Mouse (Mus musculus): Measurements from ENCODE around the gene Gkap1. TPM values are rescaled to one million over a fixed set of nuclear protein-coding genes. Genes with fewer than 3 reads are reported as not detected.

Gkap1 gene
- polyA plus RNA-seq, 1 experiment, result 1.0 TPM

- no peak overlapping the region for H3K4me3 ChIP-seq (ENCODE audit: low read depth, low read length)
- no peaks in the 10 kb centered on the region for H3K36me3 ChIP-seq (ENCODE audit: control insufficient read depth, insufficient read depth, low read length)
- H3K27me3 ChIP-seq (ENCODE audit: control insufficient read depth, insufficient read depth, low read length), result no peaks in the 10 kb centered on the region
- TF ChIP-seq CTCF (IDR thresholded peaks at IDR 0.05; ENCODE audit: extremely low read depth, insufficient read length, insufficient replicate concordance, low read depth, low read length) (no peak), POLR2A (IDR thresholded peaks at IDR 0.05; ENCODE audit: low read depth, low read length) (no peak)
- 89% methylated on average over 3 of the region's 3 CpGs for WGBS
- H3K4me1 ChIP-seq (ENCODE audit: control insufficient read depth, insufficient read depth, insufficient read length, low read length), result peaks cover 7% of the 10 kb centered on the region; the same call in 1 of the 2 replicates
- H3K27ac ChIP-seq (ENCODE audit: insufficient read depth, low read depth, low read length), result no peak overlapping the region
Observed at GRCm38 (mm10) chr13:58204202-58204601, 71.3 kb downstream of the Gkap1 start.

GRCm38 (mm10) chr13:58202903-58203302, 72.6 kb downstream of the Gkap1 start:
- H3K4me3 ChIP-seq (ENCODE audit: low read depth, low read length), result no peak overlapping the region
- no peak overlapping the region for H3K27ac ChIP-seq (ENCODE audit: insufficient read depth, low read depth, low read length)
- peaks cover 3% of the 10 kb centered on the region; the same call in 1 of the 2 replicates for H3K36me3 ChIP-seq (ENCODE audit: control insufficient read depth, insufficient read depth, low read length)
- H3K27me3 ChIP-seq (ENCODE audit: control insufficient read depth, insufficient read depth, low read length), result no peaks in the 10 kb centered on the region
- peaks cover 4% of the 10 kb centered on the region; the same call in 1 of the 2 replicates for H3K4me1 ChIP-seq (ENCODE audit: control insufficient read depth, insufficient read depth, insufficient read length, low read length)
- TF ChIP-seq CTCF (IDR thresholded peaks at IDR 0.05; ENCODE audit: extremely low read depth, insufficient read length, insufficient replicate concordance, low read depth, low read length), result no peak
- no peak for TF ChIP-seq POLR2A (IDR thresholded peaks at IDR 0.05; ENCODE audit: low read depth, low read length)
- WGBS, result 77% methylated on average over 1 of the region's 1 CpGs

DNA sequence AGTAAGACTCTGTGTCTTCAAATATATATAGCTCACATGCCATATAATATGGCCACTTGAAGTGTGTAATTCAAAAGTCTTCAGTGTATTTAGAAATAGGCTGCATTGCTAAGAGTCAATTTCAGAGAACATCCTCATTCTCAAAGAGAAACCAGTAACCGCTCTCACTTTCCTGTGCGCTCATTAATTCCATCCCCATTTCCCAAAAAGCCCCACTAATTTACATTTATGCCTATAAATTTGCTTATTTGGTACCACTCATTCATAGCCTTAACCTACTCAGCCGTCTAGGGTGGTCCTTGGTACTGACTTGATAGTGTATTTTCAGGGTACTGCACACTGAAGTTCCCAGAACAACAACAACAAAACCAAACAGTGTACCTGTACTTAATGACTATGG, 73.6 kb downstream of the Gkap1 start:
- no peak overlapping the region for H3K27ac ChIP-seq (ENCODE audit: insufficient read depth, low read depth, low read length)
- TF ChIP-seq POLR2A (IDR thresholded peaks at IDR 0.05; ENCODE audit: low read depth, low read length) (no peak), CTCF (IDR thresholded peaks at IDR 0.05; ENCODE audit: extremely low read depth, insufficient read length, insufficient replicate concordance, low read depth, low read length) (no peak)
- H3K27me3 ChIP-seq (ENCODE audit: control insufficient read depth, insufficient read depth, low read length), result no peaks in the 10 kb centered on the region
- H3K36me3 ChIP-seq (ENCODE audit: control insufficient read depth, insufficient read depth, low read length), result peaks cover 3% of the 10 kb centered on the region; the same call in 1 of the 2 replicates
- no peak overlapping the region for H3K4me3 ChIP-seq (ENCODE audit: low read depth, low read length)
- WGBS, result 78% methylated on average over 3 of the region's 3 CpGs
- H3K4me1 ChIP-seq (ENCODE audit: control insufficient read depth, insufficient read depth, insufficient read length, low read length), result peaks cover 4% of the 10 kb centered on the region; the same call in 1 of the 2 replicates

DNA sequence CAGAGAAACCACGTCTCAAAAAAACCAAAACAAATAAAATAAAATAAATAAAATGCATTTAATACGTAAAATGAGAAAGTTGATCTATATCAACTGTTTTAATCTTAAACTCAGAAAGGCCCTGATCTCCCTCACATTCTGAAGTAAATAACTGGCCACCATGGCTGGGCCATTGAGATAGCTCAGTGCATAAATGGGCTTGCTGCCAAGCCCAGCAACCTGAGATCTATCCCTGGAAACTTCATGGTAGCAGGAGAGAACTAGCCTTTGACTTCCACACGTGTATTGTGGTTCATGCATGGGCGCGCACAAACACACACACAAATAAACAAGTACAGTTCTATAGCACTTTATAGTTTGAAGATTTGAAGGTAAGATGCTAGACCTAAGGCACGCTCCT, 74.2 kb downstream of the Gkap1 start:
- Histone ChIP-seq H3K4me3 (ENCODE audit: low read depth, low read length) (no peak overlapping the region), H3K27ac (ENCODE audit: insufficient read depth, low read depth, low read length) (no peak overlapping the region), H3K4me1 (ENCODE audit: control insufficient read depth, insufficient read depth, insufficient read length, low read length) (peaks cover 4% of the 10 kb centered on the region; the same call in 1 of the 2 replicates), H3K27me3 (ENCODE audit: control insufficient read depth, insufficient read depth, low read length) (no peaks in the 10 kb centered on the region), H3K36me3 (ENCODE audit: control insufficient read depth, insufficient read depth, low read length) (peaks cover 4% of the 10 kb centered on the region)
- TF ChIP-seq POLR2A (IDR thresholded peaks at IDR 0.05; ENCODE audit: low read depth, low read length) (no peak), CTCF (IDR thresholded peaks at IDR 0.05; ENCODE audit: extremely low read depth, insufficient read length, insufficient replicate concordance, low read depth, low read length) (no peak)
- 74% methylated on average over 6 of the region's 6 CpGs for WGBS

DNA sequence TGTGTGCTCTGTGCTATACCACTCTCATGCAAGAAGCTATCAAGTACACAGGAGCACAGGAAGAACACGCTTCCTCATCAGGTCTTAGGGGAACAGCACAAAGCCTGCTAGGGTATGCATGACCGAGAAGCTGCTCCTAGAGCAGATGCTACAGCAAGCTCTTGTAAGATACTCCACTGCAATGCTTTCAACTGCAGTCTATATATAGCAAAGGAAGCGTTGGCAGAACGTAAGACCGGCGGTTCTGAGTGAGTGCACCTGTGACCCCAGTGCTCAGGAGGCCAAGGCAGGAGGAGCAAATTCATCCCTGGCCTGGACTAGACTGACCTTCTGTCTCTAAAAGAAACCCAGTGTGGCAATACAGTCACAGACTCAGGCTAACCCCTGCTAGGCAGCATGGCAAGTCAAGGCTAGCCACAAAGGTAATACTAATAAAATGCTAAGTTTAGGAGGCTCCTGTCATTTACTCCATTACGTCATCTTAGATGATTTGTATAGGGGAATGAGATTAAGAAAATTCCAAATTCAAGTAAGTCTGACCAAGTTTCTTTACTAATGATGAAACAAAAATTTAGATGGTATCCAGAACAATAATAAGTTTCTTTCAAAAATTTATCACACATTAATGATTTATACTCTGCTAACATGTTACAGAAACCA, 77.4 kb downstream of the Gkap1 start:
- Histone ChIP-seq H3K4me1 (ENCODE audit: control insufficient read depth, insufficient read depth, insufficient read length, low read length) (no peaks in the 10 kb centered on the region), H3K4me3 (ENCODE audit: low read depth, low read length) (no peak overlapping the region), H3K27me3 (ENCODE audit: control insufficient read depth, insufficient read depth, low read length) (no peaks in the 10 kb centered on the region), H3K36me3 (ENCODE audit: control insufficient read depth, insufficient read depth, low read length) (peaks cover 20% of the 10 kb centered on the region), H3K27ac (ENCODE audit: insufficient read depth, low read depth, low read length) (no peak overlapping the region)
- 87% methylated on average over 7 of the region's 7 CpGs for WGBS
- no peak for TF ChIP-seq POLR2A (IDR thresholded peaks at IDR 0.05; ENCODE audit: low read depth, low read length)
- no peak for TF ChIP-seq CTCF (IDR thresholded peaks at IDR 0.05; ENCODE audit: extremely low read depth, insufficient read length, insufficient replicate concordance, low read depth, low read length)

DNA sequence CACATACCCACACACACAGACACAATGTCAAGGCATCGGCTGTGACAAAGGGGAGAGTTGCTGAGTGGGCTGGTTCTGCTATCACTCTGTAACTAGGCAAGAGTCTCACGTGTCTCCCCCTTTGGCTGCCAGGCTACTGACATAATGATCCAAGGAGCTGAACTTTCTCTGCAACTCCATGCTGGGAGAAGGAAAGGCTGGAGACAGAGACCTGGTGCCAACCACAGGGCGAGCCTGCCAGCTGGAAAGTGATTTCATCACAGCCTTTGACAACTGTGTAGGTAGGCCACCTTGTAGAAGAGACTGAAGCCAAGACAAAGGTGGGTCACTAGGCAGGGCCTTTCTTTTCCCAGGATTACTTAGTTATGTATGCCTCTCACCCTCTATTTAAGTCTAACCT, 78.3 kb downstream of the Gkap1 start:
- TF ChIP-seq CTCF (IDR thresholded peaks at IDR 0.05; ENCODE audit: extremely low read depth, insufficient read length, insufficient replicate concordance, low read depth, low read length) (no peak), POLR2A (IDR thresholded peaks at IDR 0.05; ENCODE audit: low read depth, low read length) (no peak)
- Histone ChIP-seq H3K4me3 (ENCODE audit: low read depth, low read length) (no peak overlapping the region), H3K4me1 (ENCODE audit: control insufficient read depth, insufficient read depth, insufficient read length, low read length) (no peaks in the 10 kb centered on the region), H3K36me3 (ENCODE audit: control insufficient read depth, insufficient read depth, low read length) (peaks cover 26% of the 10 kb centered on the region), H3K27me3 (ENCODE audit: control insufficient read depth, insufficient read depth, low read length) (no peaks in the 10 kb centered on the region), H3K27ac (ENCODE audit: insufficient read depth, low read depth, low read length) (no peak overlapping the region)
- 68% methylated on average over 3 of the region's 3 CpGs for WGBS

GRCm38 (mm10) chr13:58194908-58195307, 80.6 kb downstream of the Gkap1 start:
- no peak overlapping the region for H3K27ac ChIP-seq (ENCODE audit: insufficient read depth, low read depth, low read length)
- no peak overlapping the region for H3K4me3 ChIP-seq (ENCODE audit: low read depth, low read length)
- no peaks in the 10 kb centered on the region for H3K27me3 ChIP-seq (ENCODE audit: control insufficient read depth, insufficient read depth, low read length)
- WGBS, result 80% methylated on average over 3 of the region's 3 CpGs
- H3K36me3 ChIP-seq (ENCODE audit: control insufficient read depth, insufficient read depth, low read length), result peaks cover 45% of the 10 kb centered on the region
- no peaks in the 10 kb centered on the region for H3K4me1 ChIP-seq (ENCODE audit: control insufficient read depth, insufficient read depth, insufficient read length, low read length)
- no peak for TF ChIP-seq CTCF (IDR thresholded peaks at IDR 0.05; ENCODE audit: extremely low read depth, insufficient read length, insufficient replicate concordance, low read depth, low read length)
- no peak for TF ChIP-seq POLR2A (IDR thresholded peaks at IDR 0.05; ENCODE audit: low read depth, low read length)

Data from small intestine, adult 2 months (tissue).